Mouse (Mus musculus) olfactory bulb, adult 2 months (tissue): Measurements from ENCODE around the gene Ptrh1. TPM values are rescaled to one million over a fixed set of nuclear protein-coding genes. Genes with fewer than 3 reads are reported as not detected.

Source experiments
- H3K27ac ChIP-seq: fragments of 200-500 bp; 2 replicates; pipeline ENCODE4 v1.5.1; 2012; ENCODE audit warnings: low read depth, low read length; ENCODE audit not compliant: insufficient read depth
- H3K4me1 ChIP-seq: fragments of 200-500 bp; 2 replicates; pipeline ENCODE4 v1.6.1; 2012; ENCODE audit warnings: low read length; ENCODE audit not compliant: control insufficient read depth, insufficient read depth
- H3K4me3 ChIP-seq: fragments of 200-500 bp; 2 replicates; pipeline ENCODE4 v1.5.1; 2012; ENCODE audit warnings: mild to moderate bottlenecking, low read depth, low read length, moderate library complexity; ENCODE audit not compliant: insufficient read depth
- CTCF ChIP-seq: fragments of 200-500 bp; IDR thresholded peaks from 2 replicates; pipeline ENCODE4 v1.5.1; 2012; ENCODE audit warnings: low read depth, mild to moderate bottlenecking, low read length, moderate library complexity; ENCODE audit not compliant: insufficient read depth
- POLR2A ChIP-seq: fragments of 200-500 bp; IDR thresholded peaks from 2 replicates; pipeline ENCODE4 v1.6.1; 2012; ENCODE audit warnings: mild to moderate bottlenecking, low read depth, low read length, moderate library complexity; ENCODE audit not compliant: insufficient read depth
- WGBS: fragments of 180-500 bp; shearing (Covaris S2); methylation state at CpG from one replicate; pipeline ENCODE4 v1.1.7; 2018; 5-methylcytosine and 5-hydroxymethylcytosine counted together
- polyA plus RNA-seq: library from polyadenylated mRNA; stranded (reverse); fragments of >200 nt; gene quantifications from 2 replicates; pipeline ENCODE4 v1.2.4, GENCODE M21; 2012; ENCODE audit warnings: low replicate concordance; ENCODE audit not compliant: missing spikeins, insufficient read depth, insufficient read length

The Ptrh1 gene
- polyA plus RNA-seq, 1 experiment, result not detected

GRCm38 (mm10) chr2:32750887-32751664 lies 24.5 kb upstream of the Ptrh1 start:
- Histone ChIP-seq H3K27ac (no peak overlapping the region), H3K4me3 (no peak overlapping the region; the same call in 1 of the 2 replicates), H3K4me1 (peaks cover 6% of the 10 kb centered on the region; the same call in 1 of the 2 replicates)
- TF ChIP-seq POLR2A (no peak), CTCF (no peak)
- 36% methylated on average over 31 of the region's 31 CpGs for WGBS

- H3K27ac ChIP-seq, result no peak overlapping the region
Observed at GRCm38 (mm10) chr2:32751665-32752033, 23.9 kb upstream of the Ptrh1 start.

GRCm38 (mm10) chr2:32752181-32752580 lies 23.4 kb upstream of the Ptrh1 start:
- 71% methylated on average over 10 of the region's 10 CpGs for WGBS
- TF ChIP-seq POLR2A, result no peak
- TF ChIP-seq CTCF, result no peak
- no peak overlapping the region for H3K27ac ChIP-seq

More at GRCm38 (mm10) chr2:32751665-32752033, 23.9 kb upstream of the Ptrh1 start:
- Histone ChIP-seq H3K4me1 (peaks cover 6% of the 10 kb centered on the region; the same call in 1 of the 2 replicates), H3K4me3 (no peak overlapping the region; the same call in 1 of the 2 replicates)
- no peak for TF ChIP-seq CTCF
- TF ChIP-seq POLR2A, result no peak
- 38% methylated on average over 10 of the region's 10 CpGs for WGBS

GRCm38 (mm10) chr2:32756674-32757055 lies 18.9 kb upstream of the Ptrh1 start:
- 33% methylated on average over 6 of the region's 6 CpGs for WGBS

More at GRCm38 (mm10) chr2:32752181-32752580, 23.4 kb upstream of the Ptrh1 start:
- peaks cover 6% of the 10 kb centered on the region; the same call in 1 of the 2 replicates for H3K4me1 ChIP-seq
- H3K4me3 ChIP-seq, result no peak overlapping the region

GRCm38 (mm10) chr2:32757056-32757845 lies 18.3 kb upstream of the Ptrh1 start, which contains the start of gene Tor2a:
Tor2a (plus strand) TSS chr2:32757234.
- peak within 1 kb of the TSS; percentile 94 for H3K4me3 ChIP-seq
- H3K27ac ChIP-seq, result peak within 1 kb of the TSS; percentile 93
- TF ChIP-seq POLR2A (peak; percentile 66), CTCF (peak; percentile 93)
- WGBS, result under 1% methylated on average over 66 of the region's 66 CpGs
- peaks cover 7% of the 10 kb centered on the region for H3K4me1 ChIP-seq

More at GRCm38 (mm10) chr2:32756674-32757055, 18.9 kb upstream of the Ptrh1 start:
- TF ChIP-seq CTCF (no peak), POLR2A (no peak)
- H3K4me1 ChIP-seq, result peaks cover 7% of the 10 kb centered on the region
- H3K4me3 ChIP-seq, result no peak overlapping the region
- H3K27ac ChIP-seq, result no peak overlapping the region

GRCm38 (mm10) chr2:32758503-32758902 lies 17.1 kb upstream of the Ptrh1 start:
- 85% methylated on average over 8 of the region's 8 CpGs for WGBS
- Histone ChIP-seq H3K4me1 (peaks cover 7% of the 10 kb centered on the region), H3K27ac (no peak overlapping the region), H3K4me3 (no peak overlapping the region)
- TF ChIP-seq CTCF (no peak), POLR2A (no peak)

GRCm38 (mm10) chr2:32759001-32759400 lies 16.6 kb upstream of the Ptrh1 start:
- 88% methylated on average over 2 of the region's 2 CpGs for WGBS
- no peak for TF ChIP-seq CTCF
- no peak for TF ChIP-seq POLR2A
- H3K4me1 ChIP-seq, result peaks cover 7% of the 10 kb centered on the region
- no peak overlapping the region for H3K4me3 ChIP-seq
- no peak overlapping the region for H3K27ac ChIP-seq

- Histone ChIP-seq H3K4me3 (no peak overlapping the region), H3K27ac (no peak overlapping the region), H3K4me1 (peaks cover 7% of the 10 kb centered on the region)
- 88% methylated on average over 14 of the region's 14 CpGs for WGBS
- TF ChIP-seq CTCF, result no peak
- TF ChIP-seq POLR2A, result no peak
Observed at GRCm38 (mm10) chr2:32761361-32761760, 14.2 kb upstream of the Ptrh1 start.

- WGBS, result 69% methylated on average over 4 of the region's 4 CpGs
- Histone ChIP-seq H3K4me3 (no peak overlapping the region), H3K4me1 (peaks cover 7% of the 10 kb centered on the region), H3K27ac (no peak overlapping the region)
- TF ChIP-seq CTCF (no peak), POLR2A (no peak)
Observed at GRCm38 (mm10) chr2:32761859-32762258, 13.7 kb upstream of the Ptrh1 start.
